Mouse (Mus musculus): ENCODE data around the gene C2cd2l.
"Not testable (repeated sequence)": the region's sequence is repeated elsewhere in the genome, so short reads cannot be mapped to it uniquely, and the experiment has no call there.

C2cd2l gene

GRCm38 (mm10) chr9:44342605-44343004, 22.5 kb upstream of the C2cd2l start:
- no peaks in the 10 kb centered on the region for H3K27me3 ChIP-seq (ENCODE audit: control insufficient read depth, insufficient read depth, low read length, poor library complexity, severe bottlenecking)
- DNase-seq (ENCODE audit: low read depth, low spot score): no peak

DNA sequence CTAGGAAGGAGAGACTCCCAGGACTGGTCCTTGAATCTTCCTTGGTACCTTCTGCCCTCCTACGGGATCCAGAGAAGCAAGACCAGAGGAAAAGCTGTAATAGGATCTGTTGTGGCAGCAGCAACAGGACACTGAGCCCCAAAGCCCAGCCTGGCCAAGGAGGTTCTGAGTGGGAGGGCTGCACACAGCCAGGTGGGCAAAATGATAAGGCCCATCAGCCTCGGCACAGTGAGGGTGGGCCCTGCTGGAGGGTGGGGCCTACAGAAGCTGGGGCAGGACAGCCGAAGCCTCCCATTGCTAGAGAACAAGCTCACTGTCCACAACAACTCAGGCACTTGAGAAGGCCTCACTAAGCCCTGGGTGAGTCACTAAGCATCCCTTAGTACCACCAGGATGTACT, 22.1 kb upstream of the C2cd2l start:
- peaks cover 3% of the 10 kb centered on the region for H3K36me3 ChIP-seq (ENCODE audit: control insufficient read depth, insufficient read depth, low read length, poor library complexity, severe bottlenecking)
- no peak for DNase-seq (ENCODE audit: low read depth, low spot score)
- H3K27me3 ChIP-seq (ENCODE audit: control insufficient read depth, insufficient read depth, low read length, poor library complexity, severe bottlenecking): no peaks in the 10 kb centered on the region

More at GRCm38 (mm10) chr9:44342605-44343004, 22.5 kb upstream of the C2cd2l start:
- peaks cover 7% of the 10 kb centered on the region for H3K36me3 ChIP-seq (ENCODE audit: control insufficient read depth, insufficient read depth, low read length, poor library complexity, severe bottlenecking)

DNA sequence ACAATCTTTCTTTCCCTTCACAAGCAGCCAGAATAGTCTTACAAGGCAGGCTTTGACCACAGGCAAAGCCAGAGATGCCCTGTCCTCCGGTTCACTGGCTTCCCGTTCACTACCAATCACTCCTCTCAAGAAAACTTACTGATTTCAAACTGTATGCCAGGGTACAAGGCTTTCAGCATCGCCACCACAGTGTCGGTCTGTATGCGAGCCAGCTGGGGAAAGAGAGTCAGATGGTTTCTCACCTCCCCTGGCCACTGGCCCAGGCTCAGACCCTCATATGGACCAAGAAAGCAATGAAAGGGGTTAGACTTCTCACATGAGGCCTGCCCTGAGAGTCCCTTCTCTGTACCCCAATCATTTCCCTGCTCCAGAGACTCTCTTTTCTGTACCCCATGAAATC, 21.4 kb upstream of the C2cd2l start:
- H3K36me3 ChIP-seq (ENCODE audit: control insufficient read depth, insufficient read depth, low read length, poor library complexity, severe bottlenecking): peaks cover under 1% of the 10 kb centered on the region; the same call in 1 of the 2 replicates
- no peak for DNase-seq (ENCODE audit: low read depth, low spot score)
- no peaks in the 10 kb centered on the region for H3K27me3 ChIP-seq (ENCODE audit: control insufficient read depth, insufficient read depth, low read length, poor library complexity, severe bottlenecking)

DNA sequence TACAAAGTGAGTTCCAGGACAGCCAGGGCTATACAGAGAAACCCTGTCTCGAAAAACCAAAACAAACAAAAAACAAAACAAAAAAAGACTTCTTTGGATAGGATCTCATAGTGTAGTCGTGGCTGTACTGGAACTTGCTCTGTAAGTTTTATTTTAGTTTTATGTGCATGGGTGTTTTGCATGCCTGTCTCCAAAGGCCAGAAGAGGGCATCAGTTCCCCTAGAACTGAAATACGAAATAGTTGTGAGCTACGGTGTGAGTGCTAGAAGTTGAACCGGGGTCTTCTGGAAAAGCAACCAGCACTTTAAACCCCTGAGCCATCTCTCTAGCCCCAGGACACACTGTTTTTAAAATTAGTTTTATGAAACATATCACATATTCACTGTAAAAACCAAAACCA, 18.5 kb upstream of the C2cd2l start:
- no peaks in the 10 kb centered on the region for H3K36me3 ChIP-seq (ENCODE audit: control insufficient read depth, insufficient read depth, low read length, poor library complexity, severe bottlenecking)
- no peak for DNase-seq (ENCODE audit: low read depth, low spot score)
- no peaks in the 10 kb centered on the region for H3K27me3 ChIP-seq (ENCODE audit: control insufficient read depth, insufficient read depth, low read length, poor library complexity, severe bottlenecking)

GRCm38 (mm10) chr9:44337436-44338169, 17.5 kb upstream of the C2cd2l start:
- no peaks in the 10 kb centered on the region for H3K27me3 ChIP-seq (ENCODE audit: control insufficient read depth, insufficient read depth, low read length, poor library complexity, severe bottlenecking)
- DNase-seq (ENCODE audit: low read depth, low spot score): no peak

DNA sequence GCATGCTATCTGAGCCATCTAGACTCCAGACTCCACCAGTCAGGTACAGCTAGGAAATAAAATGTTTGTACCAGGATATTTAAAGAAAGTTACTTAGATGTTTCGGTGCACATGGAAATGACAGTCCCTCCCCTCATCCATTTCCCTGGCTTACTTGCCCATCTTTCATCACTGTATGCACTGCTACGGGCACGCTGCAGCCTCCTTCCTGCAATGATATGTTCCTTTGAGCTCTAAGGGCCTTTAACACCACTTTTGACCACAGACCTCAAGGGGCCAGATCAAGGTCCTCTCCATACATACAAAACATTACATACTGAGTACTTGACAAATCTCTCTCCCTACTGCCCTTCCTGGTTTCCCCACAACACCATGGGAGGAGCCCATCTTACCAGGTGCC, 16.9 kb upstream of the C2cd2l start:
- no peak for DNase-seq (ENCODE audit: low read depth, low spot score)
- Histone ChIP-seq H3K36me3 (ENCODE audit: control insufficient read depth, insufficient read depth, low read length, poor library complexity, severe bottlenecking) (no peaks in the 10 kb centered on the region), H3K27me3 (ENCODE audit: control insufficient read depth, insufficient read depth, low read length, poor library complexity, severe bottlenecking) (no peaks in the 10 kb centered on the region)

More at GRCm38 (mm10) chr9:44337436-44338169, 17.5 kb upstream of the C2cd2l start:
- no peaks in the 10 kb centered on the region for H3K36me3 ChIP-seq (ENCODE audit: control insufficient read depth, insufficient read depth, low read length, poor library complexity, severe bottlenecking)

- DNase-seq (ENCODE audit: low read depth, low spot score): not testable (repeated sequence)
These were observed 16.4 kb upstream of the C2cd2l start for GRCm38 (mm10) chr9:44336513-44336912.

DNA sequence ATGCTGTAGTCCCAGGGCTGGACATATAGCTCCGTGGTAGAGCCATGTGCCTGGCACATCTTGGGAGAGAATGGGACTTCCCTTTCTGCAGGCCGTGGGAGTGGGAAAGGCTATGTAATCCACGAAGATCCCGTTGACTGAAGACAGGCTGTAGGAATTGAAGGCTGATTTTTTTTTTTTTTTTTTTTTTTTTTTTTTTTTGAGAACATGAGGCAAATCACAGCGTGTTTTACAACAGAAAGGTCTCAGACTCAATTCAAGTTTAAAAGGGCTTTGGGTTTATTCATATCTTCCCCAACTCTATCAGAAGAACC, 16.0 kb upstream of the C2cd2l start:
- Histone ChIP-seq H3K36me3 (ENCODE audit: control insufficient read depth, insufficient read depth, low read length, poor library complexity, severe bottlenecking) (no peaks in the 10 kb centered on the region), H3K27me3 (ENCODE audit: control insufficient read depth, insufficient read depth, low read length, poor library complexity, severe bottlenecking) (no peaks in the 10 kb centered on the region)
- DNase-seq (ENCODE audit: low read depth, low spot score): no peak

More at GRCm38 (mm10) chr9:44336513-44336912, 16.4 kb upstream of the C2cd2l start:
- not testable (repeated sequence) for H3K36me3 ChIP-seq (ENCODE audit: control insufficient read depth, insufficient read depth, low read length, poor library complexity, severe bottlenecking); H3K27me3 ChIP-seq (ENCODE audit: control insufficient read depth, insufficient read depth, low read length, poor library complexity, severe bottlenecking)

DNA sequence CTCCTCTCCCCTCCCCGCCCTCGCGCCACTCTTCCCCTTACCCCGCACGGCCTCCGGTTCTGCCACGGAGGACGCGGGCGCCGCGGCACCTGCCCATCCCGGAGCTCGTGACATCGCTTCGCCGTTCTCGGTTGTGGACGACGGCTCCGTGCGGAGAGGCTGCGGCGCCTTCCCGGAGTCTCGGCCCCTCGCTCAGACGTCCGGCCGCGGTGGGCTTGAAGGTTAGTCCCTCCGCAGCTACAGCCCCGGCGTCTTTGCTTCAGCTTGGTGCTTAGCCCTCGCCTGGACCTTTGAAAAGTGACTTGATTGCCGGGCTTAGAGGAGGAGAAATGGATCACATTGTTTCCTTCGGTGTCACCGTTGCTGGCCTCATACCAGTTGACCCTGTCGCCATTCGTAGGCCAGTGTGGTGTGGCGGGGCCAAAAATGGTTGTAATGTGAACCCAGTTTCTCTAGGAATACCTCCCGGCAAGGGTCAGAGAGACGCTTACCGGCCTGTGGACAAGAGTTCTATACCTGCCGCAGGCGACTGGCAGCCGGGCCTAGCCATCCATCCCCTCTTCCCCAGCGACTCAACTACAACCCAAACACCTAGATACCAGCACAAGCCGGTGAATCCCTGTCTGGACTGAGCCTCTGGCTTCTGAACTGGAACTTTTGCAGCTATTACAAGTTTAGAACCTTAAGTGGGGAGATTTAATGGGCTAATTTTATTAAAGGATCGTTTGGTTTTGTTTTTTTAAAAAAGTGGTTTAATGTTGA, 15.4 kb upstream of the C2cd2l start:
- Histone ChIP-seq H3K36me3 (ENCODE audit: control insufficient read depth, insufficient read depth, low read length, poor library complexity, severe bottlenecking) (no peaks in the 10 kb centered on the region), H3K27me3 (ENCODE audit: control insufficient read depth, insufficient read depth, low read length, poor library complexity, severe bottlenecking) (no peaks in the 10 kb centered on the region)
- no peak for DNase-seq (ENCODE audit: low read depth, low spot score)

DNA sequence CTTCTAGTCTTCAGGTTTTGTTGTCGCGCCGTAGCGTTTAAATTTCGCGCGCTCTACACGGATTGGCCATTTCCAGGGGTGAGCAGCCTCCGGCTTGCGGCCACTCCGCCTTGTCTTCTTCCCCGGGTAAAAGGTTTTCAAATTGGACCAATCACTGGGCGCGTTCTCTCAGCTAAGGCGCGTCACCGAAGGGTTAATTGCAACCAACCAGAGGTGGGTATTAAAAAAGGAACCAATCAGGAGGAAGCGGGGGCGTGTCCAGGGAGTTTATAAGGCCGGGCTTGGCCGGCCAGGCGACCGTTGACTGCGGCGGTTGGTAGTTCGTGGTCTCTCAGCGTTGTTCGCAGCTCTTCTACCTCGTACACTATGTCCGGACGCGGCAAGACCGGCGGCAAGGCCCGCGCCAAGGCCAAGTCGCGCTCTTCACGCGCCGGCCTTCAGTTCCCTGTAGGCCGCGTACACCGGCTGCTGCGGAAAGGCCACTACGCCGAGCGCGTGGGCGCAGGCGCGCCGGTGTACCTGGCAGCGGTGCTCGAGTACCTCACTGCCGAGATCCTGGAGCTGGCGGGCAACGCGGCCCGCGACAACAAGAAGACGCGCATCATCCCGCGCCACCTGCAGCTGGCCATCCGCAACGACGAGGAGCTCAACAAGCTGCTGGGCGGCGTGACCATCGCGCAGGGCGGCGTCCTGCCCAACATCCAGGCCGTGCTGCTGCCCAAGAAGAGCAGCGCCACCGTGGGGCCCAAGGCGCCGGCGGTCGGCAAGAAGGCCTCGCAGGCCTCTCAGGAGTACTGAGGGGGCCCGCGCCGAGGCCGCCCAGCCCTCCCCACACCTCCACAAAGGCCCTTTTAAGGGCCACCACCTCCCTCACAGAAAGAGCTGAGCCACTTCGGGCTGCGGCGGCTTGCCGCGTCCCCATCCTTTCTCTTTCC, 14.6 kb upstream of the C2cd2l start, which contains the start of gene H2afx:
Gene H2afx (plus strand): TSS at position 299 of the 935 bp plus-strand sequence.
- H3K27me3 ChIP-seq (ENCODE audit: control insufficient read depth, insufficient read depth, low read length, poor library complexity, severe bottlenecking): no peaks in the 10 kb centered on the region
- DNase-seq (ENCODE audit: low read depth, low spot score): peak; percentile 99
- H3K36me3 ChIP-seq (ENCODE audit: control insufficient read depth, insufficient read depth, low read length, poor library complexity, severe bottlenecking): no peaks in the 10 kb centered on the region

- Histone ChIP-seq H3K27me3 (ENCODE audit: control insufficient read depth, insufficient read depth, low read length, poor library complexity, severe bottlenecking) (no peaks in the 10 kb centered on the region), H3K36me3 (ENCODE audit: control insufficient read depth, insufficient read depth, low read length, poor library complexity, severe bottlenecking) (no peaks in the 10 kb centered on the region)
- DNase-seq (ENCODE audit: low read depth, low spot score): no peak
These were observed 13.0 kb upstream of the C2cd2l start for GRCm38 (mm10) chr9:44332918-44333638.

DNA sequence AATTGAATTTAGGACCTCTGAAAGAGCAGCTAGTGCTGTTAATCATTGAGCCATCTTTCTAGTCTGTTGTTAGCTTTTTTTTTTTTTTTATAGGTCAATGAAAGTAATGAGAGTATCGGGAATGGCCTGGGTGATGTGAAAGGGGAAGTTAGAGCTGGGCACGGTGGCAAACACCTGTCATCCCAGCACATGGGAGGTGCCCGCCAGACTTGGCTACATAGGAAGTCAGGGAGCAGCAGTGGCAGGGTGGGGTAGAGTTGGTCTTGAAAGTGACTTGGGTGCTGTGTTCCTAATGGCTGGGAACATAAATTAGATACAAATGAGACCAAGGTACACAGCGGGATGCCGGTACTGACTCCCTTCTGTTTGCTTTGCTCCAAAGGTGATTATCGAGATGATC, 10.7 kb upstream of the C2cd2l start:
- Histone ChIP-seq H3K36me3 (ENCODE audit: control insufficient read depth, insufficient read depth, low read length, poor library complexity, severe bottlenecking) (no peaks in the 10 kb centered on the region), H3K27me3 (ENCODE audit: control insufficient read depth, insufficient read depth, low read length, poor library complexity, severe bottlenecking) (no peaks in the 10 kb centered on the region)
- peak; percentile 16 for DNase-seq (ENCODE audit: low read depth, low spot score)

GRCm38 (mm10) chr9:44327926-44328325, 7.8 kb upstream of the C2cd2l start:
- H3K36me3 ChIP-seq (ENCODE audit: control insufficient read depth, insufficient read depth, low read length, poor library complexity, severe bottlenecking): no peaks in the 10 kb centered on the region
- no peak for DNase-seq (ENCODE audit: low read depth, low spot score)
- H3K27me3 ChIP-seq (ENCODE audit: control insufficient read depth, insufficient read depth, low read length, poor library complexity, severe bottlenecking): no peaks in the 10 kb centered on the region

- no peak for DNase-seq (ENCODE audit: low read depth, low spot score)
- H3K36me3 ChIP-seq (ENCODE audit: control insufficient read depth, insufficient read depth, low read length, poor library complexity, severe bottlenecking): no peaks in the 10 kb centered on the region
- no peaks in the 10 kb centered on the region for H3K27me3 ChIP-seq (ENCODE audit: control insufficient read depth, insufficient read depth, low read length, poor library complexity, severe bottlenecking)
These were observed 7.1 kb upstream of the C2cd2l start for GRCm38 (mm10) chr9:44327064-44327711.
